Mouse (Mus musculus): Measurements from ENCODE around the gene Nt5c2.
A peak's percentile ranks its signal among the peaks of the same experiment; 100 is the strongest.

The Nt5c2 gene

GRCm38 (mm10) chr19:46966330-46966729, 48.6 kb downstream of the Nt5c2 start:
- no peak for DNase-seq (ENCODE audit: low read depth)

DNA sequence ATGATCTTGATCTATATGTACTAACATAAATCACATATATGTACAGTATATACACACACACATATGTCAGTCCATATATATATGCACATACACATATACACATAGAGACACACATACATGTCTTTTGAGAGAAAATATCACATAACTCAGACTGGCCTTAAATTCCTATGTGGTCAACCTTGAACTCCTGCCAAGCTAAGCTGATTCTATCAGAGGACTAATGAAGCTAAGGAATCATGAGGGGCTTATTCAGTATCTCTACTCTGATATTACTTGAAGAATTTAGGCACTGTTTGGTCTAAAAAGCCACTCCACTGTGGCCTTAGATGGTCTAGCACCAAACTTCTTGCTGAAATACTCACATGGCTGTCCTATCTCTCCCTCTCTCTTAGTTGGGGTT, 49.5 kb downstream of the Nt5c2 start:
- peak; percentile 65 for DNase-seq (ENCODE audit: low read depth)

GRCm38 (mm10) chr19:46964353-46964752, 50.6 kb downstream of the Nt5c2 start:
- DNase-seq (ENCODE audit: low read depth), result no peak

DNA sequence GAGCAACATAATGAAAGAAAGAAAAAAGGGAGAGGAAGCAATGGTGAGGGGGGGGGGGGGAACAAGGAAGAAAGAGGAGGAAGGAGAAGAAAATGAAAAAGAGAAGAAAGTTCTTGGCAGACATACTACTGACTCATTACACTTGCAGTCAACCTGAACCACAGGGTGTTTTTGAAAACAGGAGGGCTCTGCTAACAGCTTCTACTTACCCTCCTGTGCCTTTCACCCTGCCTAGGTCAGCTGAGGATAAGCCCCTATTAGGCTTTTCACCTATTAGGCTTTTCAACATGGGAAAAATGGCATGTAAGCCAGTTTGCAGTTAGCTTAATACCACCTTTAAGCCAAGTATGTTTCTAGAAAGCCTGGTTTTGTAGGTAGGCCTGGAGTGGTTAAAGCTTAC, 51.5 kb downstream of the Nt5c2 start:
- peak; percentile 59 for DNase-seq (ENCODE audit: low read depth)

DNA sequence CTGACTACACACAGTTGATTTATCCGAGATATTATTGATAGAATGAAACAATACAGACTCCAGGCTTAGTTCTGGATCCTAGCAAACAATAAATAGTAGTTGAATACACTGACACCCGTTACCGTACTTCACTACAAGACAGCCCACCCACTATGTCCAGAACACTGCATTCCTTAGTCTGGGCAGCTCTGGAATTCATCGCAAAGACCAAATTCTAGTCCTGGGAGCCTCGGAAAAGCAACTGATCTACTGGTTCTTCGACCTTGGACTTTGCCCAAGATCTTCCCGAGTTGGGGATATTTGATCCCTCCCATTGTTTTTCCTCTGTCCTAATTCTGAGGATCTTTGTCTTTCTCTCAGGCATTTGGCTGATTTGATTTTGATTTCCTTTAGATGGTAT, 52.1 kb downstream of the Nt5c2 start:
- peak; percentile 38 for DNase-seq (ENCODE audit: low read depth)

GRCm38 (mm10) chr19:46962171-46962772, 52.7 kb downstream of the Nt5c2 start:
- peak; percentile 92 for DNase-seq (ENCODE audit: low read depth)

DNA sequence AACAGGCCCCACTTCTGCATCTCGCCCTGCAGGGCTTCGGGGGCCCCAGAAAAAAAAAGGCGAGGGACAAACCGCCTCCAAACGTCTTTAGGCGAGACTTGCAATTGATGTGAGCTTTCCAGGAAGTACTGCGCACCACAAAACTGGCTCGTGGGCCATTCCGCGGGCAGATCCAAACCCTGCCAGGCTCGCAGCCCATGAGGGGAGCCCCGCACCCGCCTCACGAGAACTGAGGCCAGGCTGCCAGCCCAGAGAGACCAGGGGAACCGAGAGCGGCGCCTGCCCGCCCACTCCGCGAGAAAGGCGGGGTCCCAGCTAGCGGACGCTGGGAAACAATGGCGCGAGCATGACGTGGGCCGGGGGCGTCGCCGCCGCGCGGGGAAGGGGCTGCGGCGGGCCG, 53.3 kb downstream of the Nt5c2 start:
- DNase-seq (ENCODE audit: low read depth), result peak; percentile 94

GRCm38 (mm10) chr19:46961047-46961651, 53.8 kb downstream of the Nt5c2 start:
- DNase-seq (ENCODE audit: low read depth), result peak; percentile 70

GRCm38 (mm10) chr19:46960101-46961046, 54.6 kb downstream of the Nt5c2 start:
- no peak for DNase-seq (ENCODE audit: low read depth)

GRCm38 (mm10) chr19:46959536-46959935, 55.4 kb downstream of the Nt5c2 start:
- DNase-seq (ENCODE audit: low read depth), result no peak

DNA sequence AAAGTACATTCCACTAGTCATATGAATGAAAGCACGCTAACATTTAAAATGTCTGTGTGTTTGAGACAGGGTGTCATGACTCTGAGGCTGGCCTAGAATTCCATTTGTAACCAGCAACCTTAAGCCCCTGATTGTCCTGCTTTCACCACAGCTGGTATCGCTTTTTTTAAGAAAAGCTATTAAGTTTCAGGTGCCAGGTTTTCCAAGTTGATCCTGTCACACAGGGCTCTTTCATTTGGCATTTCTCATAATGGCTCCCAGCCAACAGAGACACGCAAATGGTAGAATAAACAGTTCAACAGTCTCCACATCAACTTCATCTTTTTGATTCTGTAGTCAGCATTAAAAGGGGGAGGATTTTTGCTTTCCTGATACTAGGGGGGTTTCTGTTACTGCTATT, 56.4 kb downstream of the Nt5c2 start:
- DNase-seq (ENCODE audit: low read depth), result no peak

DNA sequence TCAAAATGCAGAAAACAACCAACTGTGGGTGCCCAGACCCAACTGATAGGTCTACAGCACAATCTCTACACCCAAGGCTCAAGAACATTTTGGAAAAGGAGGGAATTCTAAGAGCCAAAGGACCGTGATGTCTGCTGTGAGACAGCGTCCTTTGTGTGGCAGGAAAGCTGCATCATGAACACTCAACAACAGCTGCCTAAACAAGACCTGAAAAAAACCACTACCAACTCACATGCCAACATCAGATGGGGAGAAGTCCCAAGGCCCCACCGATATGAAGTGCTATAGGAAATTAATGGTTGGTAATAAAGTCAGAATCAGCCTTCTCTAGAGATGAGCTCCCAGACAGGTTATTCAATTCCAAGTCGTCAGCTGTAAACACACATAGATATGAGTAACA, 57.0 kb downstream of the Nt5c2 start:
- no peak for DNase-seq (ENCODE audit: low read depth)

- no peak for DNase-seq (ENCODE audit: low read depth)
These were observed 58.0 kb downstream of the Nt5c2 start for GRCm38 (mm10) chr19:46957001-46957400.

DNA sequence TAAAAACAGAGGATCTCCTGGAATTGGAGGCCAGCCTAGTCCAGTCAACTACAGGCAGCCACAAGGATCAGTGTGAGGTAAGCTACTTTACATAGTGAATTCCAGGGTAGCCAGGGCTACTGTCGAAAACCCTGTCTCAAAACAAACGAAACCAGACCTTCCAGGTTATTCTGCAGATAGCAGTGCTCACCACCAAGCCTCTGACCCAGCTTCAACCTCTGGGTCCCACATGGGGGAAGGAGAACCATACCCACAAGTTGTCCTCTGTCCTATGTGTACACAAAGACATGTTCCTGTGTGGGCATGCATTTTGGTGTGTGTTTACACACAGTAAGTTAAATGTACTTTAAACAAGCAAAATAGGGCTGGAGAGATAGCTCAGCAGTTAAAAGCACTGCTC, 58.5 kb downstream of the Nt5c2 start:
- no peak for DNase-seq (ENCODE audit: low read depth)

DNA sequence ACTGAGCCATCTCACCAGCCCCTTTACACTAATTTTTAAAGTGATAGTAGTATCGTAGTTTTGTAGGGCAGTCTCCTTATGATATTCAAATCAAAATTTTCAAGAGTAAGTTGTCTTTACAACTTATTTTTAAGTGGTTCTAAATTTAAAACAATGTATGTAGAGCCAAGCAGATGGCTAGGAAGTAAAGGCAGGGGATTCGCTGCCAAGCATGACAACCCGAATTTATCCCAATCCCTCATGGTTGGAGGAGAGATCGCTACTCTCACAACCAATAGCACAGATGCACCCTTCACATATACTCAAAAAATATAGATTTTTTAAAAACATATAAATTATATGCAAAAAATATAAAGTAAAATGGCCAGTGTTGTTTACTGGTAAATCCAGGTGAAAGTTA, 59.3 kb downstream of the Nt5c2 start:
- DNase-seq (ENCODE audit: low read depth), result no peak

DNA sequence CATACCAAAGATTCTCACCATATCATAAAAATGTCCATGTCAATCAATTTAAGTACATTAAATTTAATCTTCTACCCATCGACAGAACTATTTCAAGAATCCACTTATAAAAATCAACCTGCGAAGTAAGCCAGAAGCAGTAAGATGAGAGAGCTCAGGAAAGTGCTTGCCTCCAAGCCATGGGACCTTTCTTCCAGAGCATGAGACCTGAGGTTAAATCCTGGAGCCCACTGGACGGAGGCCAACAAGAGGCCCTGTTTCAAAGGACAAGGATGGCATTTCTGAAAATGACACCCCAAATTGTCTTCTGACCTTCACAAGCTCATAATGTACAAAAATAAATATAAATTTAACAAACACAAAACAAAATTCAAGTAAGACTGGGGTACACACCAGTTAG, 61.4 kb downstream of the Nt5c2 start:
- no peak for DNase-seq (ENCODE audit: low read depth)

DNA sequence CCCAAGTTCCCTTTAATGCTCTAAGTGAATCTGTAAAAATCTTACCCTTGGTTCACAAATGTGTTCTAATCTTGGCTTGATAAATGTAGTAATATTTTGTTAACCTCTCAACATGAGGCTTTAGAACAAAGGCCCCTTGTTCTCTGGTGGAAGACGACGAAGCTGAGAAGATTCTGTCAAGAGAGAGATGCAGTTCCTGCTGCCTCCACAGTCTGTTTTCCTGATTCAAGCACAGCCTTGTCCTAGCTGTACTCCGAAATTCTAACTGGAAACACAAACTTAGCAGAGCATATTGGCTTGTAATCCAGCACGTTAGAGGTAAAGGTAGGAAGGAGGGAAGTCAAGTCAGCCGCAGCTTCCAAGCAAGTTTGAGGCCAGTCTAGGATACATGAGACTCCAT, 62.0 kb downstream of the Nt5c2 start:
- no peak for DNase-seq (ENCODE audit: low read depth)

- DNase-seq (ENCODE audit: low read depth), result peak; percentile 24
These were observed 70.6 kb downstream of the Nt5c2 start for GRCm38 (mm10) chr19:46944341-46944740.

DNA sequence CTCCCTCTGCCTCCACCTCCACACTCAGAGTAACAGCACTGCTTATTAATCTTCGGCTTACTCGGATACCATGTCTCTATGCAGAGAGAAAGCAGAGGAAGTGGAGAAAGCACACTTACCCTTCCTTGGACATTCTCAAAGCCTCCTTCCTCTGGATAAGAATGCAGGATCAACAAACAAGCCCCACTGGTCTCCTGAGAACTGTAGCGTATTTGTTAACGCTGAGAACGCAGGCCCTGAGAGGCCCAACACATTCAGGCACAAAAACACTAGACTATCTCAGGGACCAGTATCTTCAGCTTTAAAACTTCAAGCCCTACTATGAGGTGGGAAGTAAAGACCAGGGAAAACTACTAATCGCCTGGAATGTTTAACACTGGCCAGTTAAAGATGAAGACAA, 77.8 kb downstream of the Nt5c2 start:
- DNase-seq (ENCODE audit: low read depth), result no peak

DNA sequence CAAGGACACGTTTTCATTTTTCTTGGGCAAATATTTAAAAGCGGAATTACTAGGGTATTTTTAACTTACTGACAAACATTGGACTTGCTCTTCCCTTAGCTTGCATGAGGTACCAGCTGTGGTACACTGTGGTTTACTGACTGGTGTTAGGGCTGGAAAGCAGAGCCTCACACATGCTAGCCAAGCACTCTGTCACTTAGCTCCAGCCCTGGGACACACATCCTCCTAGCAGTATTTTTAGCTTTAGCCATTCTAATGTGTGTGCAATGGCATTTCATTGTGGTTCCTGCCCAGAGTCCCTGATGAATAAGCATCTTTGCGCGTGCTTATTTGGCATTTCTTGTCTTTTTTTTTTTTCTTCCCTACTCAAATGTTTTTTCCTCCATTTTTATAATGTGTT, 80.9 kb downstream of the Nt5c2 start:
- no peak for DNase-seq (ENCODE audit: low read depth)

DNA sequence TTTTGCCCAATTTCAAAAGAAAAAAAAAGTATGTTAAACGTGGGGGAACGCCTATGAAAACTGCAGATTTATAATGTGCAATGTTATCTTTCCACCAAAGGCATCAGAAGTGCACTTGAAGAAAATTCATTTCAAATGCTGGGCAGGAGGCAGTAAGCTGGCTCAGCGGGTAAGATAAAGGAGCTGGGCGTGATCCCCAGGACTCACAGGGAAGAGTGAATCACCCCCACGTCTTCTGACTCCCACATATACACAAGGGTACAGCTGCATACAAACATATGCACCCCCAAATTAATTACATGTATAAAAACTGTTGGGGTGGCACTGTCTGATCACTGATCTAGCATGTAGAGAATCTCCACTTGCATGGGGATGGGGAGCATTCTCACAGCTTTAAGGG, 82.3 kb downstream of the Nt5c2 start:
- no peak for DNase-seq (ENCODE audit: low read depth)

DNA sequence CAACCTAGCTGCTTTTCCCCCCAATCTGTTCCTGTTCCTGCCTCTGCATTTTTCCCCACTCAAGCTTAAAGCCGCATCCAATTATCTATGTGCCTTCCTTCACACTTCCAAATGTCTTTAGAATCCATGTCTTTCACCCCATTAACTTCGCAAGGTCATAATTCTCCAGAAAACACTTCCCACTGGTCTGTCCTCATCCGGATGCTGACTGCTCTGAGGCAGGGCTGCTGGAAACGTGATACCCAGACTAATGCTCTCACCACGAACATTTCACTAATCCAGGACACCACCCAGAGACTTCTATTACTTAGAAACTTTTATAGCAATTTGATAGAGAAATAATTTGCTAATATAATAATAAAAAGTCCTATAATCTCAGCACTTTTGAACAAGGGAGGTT, 84.9 kb downstream of the Nt5c2 start:
- peak; percentile 38 for DNase-seq (ENCODE audit: low read depth)

GRCm38 (mm10) chr19:46929044-46929587, 85.8 kb downstream of the Nt5c2 start:
- DNase-seq (ENCODE audit: low read depth), result peak; percentile 96

All from NIH3T3 (cell line).